Mouse (Mus musculus): Measurements from ENCODE around the gene Stip1.
"Not testable (repeated sequence)": the region's sequence is repeated elsewhere in the genome, so short reads cannot be mapped to it uniquely, and the experiment has no call there.

Gene Stip1

DNA sequence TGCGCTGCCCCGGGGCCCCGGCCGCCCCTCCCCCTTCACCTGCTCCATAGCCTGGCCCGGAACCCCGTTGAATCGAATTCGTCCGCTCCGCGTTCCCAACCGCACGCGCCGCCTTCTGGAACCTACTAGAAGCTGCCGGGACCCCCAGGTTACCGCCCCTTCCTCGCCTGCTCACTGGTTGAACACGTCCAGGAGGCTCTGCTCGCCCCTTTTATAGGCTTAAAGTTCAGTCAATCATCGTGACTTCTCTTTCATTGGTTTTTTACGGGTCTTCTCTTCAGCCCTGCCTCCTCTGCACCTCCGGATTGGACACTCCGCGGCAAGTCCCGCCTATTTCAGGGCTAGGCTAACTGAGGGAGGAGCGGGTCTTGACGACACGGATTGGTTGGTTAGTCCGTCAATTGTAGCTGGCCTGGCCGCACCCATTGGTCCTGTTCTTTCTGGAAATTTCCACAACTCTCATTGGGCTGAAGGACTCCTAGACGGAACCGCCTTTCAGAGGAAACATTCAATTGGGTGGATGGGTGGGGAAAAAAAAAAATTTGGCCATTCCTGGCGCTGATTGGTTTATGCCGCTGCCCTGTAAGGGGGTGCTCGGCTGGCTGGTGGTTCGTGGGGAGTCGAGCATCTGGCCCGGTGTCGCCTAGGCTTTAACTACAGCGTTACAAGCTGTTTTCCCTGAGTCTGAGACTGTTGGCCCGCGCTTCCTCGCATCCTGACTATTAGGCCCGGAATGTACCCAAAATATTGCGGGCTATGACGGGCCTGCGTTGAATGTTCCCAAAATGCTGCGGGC is at the start of gene Stip1:
Gene Stip1 (minus strand): TSS at position 127 of the 796 bp plus-strand sequence.
- DNase-seq = peak; percentile 98

DNA sequence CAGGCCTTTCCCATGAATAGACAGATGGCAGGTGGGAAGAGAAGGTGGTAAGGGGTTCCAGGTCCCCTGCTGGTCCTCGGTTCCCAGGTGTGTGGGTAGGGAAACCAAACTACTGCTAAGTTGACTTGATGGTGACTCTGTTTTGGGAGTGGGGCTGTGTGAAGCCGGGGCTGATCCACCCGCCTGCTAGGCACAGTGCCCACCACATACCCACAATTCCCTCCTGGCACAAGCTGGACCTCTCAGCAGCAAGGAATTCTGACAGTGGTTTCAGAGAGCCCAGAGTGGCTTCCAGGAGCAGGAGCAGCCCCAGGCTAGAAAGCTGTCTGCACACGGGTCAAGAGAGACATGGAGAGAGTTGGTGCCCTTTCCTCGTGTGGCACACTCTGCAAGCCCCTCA is 49.3 kb upstream of the Stip1 start:
- no peak for DNase-seq

DNA sequence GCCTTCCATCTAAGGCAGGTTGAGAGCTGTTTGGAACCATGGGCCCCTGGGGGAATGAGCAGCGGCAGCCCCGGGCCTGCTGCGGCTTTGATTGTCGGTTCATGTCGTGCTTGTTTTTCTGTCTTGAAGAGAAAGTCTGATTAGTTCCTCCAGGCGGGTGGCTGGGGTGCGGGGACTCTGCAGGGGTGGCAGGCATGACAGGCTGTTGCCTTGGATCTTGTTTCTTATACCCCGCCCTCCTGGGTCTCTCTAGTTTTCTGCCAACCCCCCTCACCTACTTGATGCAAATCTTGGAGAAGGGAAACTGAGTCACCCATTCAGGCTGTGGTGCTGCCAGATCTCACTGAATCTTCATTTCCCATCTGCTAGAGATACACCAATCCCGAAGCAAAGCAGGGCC is 48.8 kb upstream of the Stip1 start:
- DNase-seq = no peak

DNA sequence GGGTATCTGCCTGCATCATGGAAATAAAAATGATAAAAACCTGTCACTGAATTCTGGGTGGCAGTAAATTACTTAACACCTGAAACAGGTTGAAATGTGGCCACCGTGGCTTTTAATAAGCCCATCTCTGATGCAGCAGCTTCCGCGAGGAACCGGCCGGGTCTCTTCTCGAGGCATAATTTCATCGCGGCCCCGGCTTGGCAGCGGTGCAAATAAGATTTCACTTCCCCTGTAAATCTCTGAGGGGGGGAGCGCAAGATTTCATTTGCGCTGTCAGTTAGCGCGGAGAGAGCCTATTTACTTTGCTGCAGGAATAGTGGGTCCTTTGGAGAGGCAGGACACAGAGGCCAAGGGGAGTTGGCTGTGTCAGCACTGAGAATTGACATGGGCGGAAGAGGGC is 45.0 kb upstream of the Stip1 start:
- no peak for DNase-seq

DNA sequence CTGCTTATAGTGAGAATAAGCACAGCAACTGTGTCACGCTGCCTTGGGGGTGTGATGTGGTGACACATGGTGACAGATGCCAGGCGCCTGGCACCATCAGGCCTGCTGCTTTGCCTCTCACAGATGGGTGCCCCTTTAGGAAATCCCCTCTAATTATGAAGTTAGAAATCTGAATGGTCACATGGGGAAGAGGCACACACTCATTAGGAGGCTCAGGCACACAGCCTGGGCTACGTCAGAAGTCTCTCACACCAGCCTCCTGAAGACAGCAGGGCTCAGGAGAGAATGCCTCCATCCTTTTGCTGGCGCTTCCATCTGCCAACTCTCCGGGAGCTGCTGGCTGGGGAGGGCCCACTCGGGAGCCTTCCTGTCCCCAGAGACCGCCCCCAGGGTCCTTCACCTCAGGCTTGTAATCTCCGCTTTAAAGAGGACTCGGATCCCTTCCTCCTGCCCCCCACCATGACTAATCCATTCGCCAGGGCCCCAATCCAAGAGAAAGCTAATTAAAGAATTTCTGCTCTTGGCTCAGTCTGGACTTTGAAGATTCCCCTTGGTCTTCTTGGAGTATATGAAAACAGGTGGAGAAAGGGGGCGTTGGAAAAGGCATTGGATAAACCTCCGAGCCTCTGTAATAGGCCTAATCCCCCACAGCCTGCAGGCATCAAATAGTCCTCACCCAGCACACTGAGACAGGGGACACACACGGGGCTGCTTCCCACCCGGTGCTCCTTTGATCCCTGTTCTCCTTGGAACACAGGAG is 43.4 kb upstream of the Stip1 start:
- no peak for DNase-seq

DNA sequence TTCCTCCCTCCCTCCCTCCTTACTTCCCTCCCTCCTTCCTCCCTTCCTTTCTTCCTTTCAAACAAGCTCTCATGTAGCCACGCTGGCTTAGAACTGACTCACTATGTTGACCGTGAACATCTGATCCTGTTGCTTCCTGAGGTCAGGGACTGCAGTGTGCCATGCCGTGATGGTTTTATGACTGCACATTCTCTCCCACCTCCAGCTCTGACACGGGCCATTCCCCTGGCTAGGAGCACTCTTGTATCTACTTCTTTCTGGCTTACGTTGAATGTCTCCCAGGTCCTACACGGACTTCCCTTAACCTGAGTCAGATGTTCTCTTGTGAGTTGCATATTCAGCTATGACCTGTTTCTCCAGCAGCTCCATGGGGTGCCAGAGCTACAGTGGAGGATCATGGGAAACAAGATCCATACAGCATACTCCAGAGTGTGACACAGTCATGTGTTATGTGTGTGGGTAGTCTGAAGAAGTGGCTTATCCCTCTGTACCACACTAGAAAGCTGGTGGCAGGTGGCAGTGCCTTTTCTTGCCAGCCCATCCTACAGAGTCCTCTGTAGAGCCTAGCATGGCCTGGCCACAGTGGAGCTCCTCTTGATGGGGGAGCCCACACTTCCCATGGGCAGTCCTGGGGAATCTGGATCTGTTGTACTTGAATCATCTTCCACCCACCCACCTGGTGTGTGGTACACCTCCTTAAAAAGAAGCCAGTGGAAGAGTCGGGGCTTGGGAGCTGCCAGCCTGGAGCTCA is 41.9 kb upstream of the Stip1 start:
- DNase-seq = no peak

DNA sequence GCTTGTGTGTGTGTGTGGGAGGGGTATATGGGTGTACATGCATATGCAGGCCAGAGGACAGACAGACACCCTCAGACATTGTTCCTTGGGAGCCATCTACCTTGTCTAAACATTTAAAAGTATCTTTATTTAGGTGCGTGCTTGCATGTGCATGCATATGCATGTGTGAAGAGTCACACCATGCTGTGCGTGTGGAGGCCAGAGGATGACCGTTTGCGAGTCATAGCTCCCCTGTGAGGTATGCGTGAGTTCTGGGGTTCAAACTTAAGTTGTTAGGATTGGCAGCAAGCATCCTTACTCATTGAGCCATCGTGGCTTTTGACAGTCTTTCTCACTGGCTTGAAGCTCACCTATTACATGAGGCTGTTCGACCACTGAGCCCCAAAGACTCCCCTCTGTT is 38.5 kb upstream of the Stip1 start:
- no peak for DNase-seq

DNA sequence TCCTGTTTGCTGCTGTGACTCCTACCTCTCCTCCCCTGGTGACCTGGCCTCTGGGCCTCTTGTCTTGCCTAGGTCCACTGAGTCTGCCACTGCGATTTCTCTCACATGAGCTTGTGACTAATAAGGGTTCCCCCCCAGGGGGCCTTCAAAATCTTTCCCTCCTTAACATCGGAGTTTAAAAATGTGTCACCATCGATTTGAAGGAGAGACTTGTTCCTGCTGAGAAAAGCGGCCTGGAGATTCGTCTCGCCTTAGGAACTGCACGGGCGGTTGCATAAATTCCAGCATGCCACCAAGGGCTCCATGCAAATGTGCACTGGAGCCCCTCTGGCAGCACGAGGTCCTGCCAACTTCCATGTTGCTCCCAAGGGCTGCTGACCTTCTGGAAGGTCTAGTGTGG is 37.9 kb upstream of the Stip1 start:
- DNase-seq = no peak

DNA sequence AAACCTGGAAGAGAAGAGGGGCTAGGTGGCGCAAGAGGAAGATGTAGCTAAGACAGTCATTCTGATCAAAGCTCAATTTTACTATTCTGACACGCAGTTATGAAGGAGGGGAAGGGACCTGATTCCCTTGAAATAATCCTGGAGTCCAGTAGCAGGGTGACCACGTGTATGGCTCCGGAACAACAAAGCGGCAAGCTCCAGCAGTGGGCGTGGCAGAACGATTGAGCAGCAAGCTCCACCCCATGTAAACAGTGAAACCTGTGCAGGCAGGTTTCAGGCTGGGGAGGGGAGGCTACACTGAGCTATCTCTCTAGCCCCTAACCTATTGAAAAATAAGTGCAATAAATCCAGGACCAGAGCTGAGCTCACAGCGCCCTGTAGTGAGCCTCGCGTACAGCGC is 35.6 kb upstream of the Stip1 start:
- DNase-seq = not testable (repeated sequence)

DNA sequence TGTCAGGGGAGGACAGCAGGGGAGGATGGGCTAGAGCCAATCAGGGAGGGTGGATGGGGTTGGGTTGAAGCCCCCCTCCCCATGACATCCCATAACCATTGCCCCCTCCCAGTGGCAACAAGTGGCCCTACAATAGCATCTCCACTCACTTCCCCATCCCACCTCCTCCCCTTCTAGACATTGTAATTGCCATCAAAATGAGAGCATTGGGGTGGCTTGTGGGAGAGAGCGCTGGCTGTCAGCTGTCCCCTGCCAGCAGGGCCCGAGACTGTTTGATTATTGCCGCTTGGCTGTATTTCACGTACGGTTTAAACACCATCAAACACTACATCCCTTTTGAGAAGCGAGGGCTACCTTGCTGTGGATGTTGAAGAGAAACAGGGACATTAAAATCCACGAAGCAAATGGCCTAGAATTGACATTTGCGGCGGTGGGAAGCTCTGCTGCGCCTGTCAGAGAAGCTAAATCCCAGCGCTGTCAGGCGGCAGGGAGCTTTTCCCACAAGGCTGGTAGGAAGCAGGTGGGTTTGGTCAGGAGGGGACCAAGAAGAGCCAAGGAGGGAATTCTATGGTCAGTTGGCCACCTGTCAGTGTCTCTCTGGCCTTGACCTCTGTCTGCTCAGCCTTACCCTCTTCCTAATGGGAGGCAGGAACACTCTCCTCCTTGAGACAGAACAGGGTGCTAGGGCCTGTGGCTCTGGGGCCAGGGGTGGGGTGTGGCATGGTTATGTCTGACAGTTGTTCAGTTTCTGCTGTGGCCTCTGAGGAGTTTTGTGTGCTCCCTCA is 34.4 kb upstream of the Stip1 start:
- DNase-seq = no peak

DNA sequence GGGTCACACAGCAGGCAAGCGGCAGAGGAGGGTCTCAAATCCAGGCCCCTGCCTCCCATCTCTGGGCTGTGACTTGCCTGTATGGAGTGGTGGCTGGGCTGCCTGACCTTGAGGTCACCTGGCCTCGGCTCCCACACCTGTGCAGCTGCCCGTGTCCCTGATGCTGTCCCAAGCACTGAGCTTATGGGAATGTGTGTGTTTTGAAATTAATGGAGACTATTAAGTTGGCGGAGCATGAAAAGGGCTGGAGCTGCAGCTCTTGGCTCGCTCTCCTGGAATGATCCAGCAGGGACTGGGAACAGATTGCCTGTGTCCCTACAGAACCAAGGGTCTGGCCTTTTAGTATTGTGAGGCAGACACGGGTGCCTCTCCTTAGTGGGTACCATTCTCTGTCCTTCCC is 32.5 kb upstream of the Stip1 start:
- DNase-seq = no peak

DNA sequence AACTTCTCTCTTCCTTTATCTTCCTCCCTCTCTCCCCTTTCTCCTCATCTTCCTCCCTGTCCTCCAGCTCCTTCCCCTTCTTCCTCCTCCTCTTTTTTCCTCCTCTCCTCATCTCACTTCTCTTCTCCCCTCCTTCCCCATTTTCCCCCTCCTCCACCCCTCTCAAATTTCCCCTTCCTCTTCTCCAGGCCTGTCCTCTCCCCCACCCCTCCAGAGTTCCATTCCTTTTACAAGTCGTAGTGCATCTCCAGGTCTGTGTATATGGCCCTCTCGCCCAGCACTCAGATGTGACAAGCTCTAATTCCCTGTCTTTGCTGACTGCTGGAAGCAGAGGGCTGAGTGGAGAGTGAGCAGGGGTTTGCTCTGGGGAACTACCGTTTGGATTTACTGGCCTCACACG is 31.0 kb upstream of the Stip1 start:
- DNase-seq = no peak

DNA sequence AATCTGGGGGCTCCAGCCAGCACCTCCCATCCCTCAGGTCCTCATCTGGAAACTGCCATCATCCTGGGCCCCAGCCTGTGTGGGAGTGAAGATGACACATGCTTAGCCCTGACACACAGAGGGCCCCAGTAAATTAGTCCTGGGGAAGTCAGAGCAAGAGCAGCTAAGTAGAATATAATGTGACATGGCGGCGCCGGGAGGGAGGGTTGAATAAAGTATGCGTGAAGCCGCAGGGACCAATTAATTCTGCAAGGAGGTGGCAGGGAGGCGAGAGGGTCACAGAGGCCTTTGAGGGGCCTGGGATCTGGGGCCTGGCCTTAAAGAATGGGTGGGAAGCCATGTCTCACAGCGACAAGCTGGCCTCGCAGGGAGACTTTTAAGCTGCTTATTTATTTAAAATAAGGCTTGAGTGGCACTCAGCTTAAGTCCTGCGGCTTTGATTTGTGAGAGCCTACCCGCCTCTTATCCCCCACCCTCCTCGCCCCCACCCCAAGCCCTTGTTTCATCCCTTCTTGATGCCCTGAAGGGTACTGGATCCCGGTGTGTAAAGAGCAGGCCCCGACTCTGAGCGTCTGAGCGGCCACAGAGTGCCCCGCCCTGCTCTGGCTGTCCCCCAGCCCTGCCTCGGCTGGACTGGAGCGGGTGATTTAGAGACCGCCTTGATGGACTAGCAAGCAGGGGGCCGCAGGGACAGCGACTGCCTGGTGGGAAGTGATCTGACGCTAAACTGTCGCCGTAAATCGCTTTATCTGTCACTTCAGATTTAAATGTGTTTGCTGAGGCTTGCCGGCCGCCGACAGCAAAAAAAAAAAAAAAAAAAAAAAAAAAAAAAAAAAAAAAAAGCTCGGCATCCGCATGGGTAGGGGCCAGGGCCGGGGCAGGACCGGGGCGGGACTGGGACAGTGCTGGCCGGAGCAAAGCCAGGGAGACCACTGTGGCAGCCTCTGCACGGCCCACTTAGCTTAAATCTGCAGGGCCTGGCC is 30.3 kb upstream of the Stip1 start:
- DNase-seq = peak; percentile 84

DNA sequence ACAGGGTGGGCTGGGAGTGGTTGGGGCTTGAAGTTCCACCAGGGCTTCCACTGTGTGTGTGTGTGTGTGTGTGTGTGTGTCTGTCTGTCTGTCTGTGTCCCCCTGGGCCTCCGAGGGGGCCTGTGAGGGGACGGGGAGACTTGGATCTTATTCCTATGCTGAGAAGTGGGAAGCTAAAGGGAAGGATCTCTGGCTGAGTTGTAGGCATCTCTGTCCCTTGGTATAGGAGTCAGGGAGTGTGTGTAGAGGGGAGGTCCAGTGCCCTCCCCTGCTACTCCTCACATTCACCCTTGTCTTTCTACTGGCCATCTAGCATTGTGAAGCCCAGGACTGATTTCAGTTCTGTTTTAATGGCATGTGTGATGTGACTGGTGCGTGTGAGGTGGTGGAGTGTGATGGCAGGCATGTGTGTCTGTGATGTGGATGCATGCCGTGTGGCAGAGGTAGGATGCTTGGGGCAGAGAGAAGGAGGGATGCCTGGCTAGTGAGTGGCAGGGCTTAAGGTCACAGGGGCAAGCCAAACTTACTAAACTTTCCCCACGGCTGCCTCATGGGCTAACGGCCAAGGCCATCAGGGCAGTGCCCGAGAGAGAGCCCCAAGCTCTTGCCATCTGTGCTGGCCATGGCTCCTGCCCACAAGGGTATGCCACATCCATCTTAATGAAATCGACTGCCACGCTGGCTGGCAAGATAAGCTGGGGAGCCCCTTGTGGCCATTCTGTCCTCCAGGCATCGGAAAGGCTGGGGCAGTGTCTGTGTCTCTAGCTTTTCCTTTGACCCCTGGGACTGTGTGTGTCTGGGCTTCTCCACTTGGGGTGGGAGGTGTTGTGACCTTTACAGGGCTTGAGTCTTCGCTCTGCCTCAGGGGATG is 29.1 kb upstream of the Stip1 start:
- DNase-seq = no peak

DNA sequence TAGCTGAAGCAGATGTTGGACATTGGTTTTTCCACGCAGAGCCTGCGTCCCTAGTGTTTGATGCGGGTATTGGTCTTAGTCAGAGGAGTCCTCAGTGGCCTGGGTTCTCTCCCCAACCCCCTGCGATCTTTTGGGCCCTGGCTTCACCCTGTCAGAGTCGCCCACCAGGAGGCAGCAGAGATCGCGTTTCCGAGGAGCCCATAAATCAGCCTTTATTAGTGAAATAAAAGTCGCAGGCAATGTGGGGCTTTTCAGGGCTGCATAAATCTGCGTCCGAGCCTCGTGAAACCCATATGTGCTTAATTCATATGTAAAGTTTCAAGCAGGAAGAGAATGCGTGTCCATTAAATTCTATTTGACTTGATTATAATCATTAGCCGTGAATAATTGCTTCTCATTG is 28.4 kb upstream of the Stip1 start:
- DNase-seq = peak; percentile 90

DNA sequence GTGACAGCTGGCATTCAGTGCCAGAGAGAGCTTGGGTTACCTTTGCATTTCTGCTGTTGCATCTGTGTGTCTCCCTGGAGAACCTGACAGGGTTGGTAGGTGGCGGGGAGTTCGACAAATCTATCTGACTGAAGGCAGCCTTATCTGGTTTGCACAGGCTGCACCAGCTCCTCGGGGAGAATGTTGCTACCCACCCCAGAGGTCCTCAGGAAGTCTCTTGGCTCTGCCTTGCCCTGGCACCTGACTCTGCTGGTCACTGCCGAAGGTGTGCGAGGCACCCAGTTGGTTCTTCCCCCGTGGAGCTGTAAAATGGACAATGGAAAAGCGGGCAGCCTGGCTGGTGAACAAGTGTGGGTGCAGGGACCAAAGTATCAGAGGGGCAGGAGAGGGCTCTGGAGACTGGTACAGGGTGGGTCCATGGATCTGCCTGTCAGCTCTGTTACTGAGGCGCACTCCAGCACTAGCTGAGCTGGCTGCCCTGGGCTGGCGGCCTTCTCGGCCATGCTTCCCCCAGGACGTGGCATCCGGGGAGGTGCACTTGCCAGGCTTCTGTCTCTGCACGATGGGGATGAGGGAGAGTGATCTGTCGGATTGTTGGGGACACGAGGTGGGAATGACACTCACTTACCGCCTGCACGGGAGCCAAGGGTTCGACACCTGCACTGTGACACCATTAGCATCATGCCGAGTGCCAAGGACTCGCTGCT is 27.7 kb upstream of the Stip1 start:
- DNase-seq = no peak

DNA sequence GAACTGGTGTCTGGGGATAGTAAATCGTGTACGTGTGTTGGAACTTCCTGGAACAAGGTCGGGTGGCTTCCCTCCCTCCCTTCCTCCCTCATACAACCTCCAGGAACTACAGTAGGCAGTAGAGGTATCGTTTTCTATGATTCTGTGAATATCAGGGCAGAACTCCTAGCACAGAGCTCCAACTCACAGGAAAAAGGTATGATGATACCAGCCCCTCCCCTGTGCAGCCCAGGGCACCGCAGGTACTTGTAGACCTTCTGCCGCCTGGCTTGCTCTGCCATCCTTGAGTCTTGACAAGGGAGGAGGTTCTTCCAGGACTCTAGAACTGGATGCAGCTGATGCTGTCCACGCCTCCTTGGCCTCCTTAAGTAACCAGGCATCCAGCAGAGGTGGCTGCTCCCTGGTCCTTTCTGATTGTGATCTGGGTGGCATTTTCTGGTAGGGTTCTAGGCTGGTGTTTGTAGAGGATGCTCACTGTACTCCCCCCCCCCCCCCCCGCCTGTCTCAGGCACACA is 27.1 kb upstream of the Stip1 start:
- no peak for DNase-seq

DNA sequence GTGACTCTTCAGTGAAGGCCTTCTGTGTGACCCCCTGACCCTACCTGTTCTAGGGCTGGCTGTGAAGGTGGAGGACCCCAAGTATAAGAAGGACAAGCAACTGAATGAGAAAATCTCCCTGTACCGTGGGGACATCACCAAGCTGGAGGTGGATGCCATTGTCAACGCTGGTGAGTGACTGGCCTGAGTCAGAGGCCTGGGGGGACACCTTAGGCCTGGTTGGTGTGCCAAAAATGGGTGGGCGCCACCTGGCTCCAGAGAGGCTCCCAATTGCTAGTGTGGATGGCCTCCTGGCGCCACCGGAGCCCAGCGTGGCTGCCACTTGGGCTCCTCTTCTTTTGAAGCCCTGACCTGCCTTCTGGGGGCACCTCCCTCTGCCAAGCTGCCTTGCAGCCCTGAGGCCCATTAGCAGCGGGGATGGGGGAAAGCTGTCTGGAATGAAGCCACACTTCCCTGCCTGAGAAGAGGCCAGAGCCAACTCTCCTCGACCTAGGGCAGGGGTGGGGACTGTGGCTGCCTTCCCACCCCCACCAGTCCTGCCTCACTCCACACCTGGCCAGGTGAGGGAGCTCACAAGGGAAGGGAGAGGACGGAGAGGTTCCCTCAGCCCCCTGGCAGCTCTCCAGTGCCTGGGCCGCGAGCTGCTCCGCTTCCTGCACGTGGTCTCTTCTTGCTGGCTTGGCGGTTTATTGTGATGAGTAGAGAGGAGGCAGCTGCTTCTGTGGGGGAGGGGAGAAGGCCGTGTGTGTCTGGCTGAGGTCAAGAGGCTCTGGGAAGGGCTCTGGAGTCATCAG is 26.5 kb upstream of the Stip1 start:
- peak; percentile 77 for DNase-seq

DNA sequence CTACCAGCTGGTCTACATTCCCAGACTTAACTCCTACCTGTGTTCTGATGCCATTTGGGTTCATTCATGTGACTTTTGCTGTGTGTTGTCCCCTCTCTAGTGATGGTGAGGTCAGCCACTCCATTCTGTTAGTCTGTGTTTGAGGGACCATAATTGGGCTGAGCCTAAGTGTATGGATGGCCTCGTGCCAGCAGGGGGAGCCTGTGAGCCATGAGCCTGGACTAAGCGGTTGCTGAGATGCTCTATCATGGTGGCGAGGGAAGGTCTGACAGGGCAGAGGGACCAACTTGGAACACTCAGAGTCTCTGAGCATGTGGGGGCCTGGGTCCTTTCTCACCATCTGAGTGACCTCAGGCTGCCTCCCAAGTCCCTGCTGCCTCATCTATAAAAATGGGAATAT is 24.8 kb upstream of the Stip1 start:
- peak; percentile 89 for DNase-seq

All from embryo, embryonic 11 days (tissue).